Mouse (Mus musculus): ENCODE data around the gene Xrra1.
"Not testable (repeated sequence)": the region's sequence is repeated elsewhere in the genome, so short reads cannot be mapped to it uniquely, and the experiment has no call there.

Xrra1 gene

GRCm38 (mm10) chr7:99858813-99859585, at the start of gene Xrra1:
Gene Xrra1 (plus strand): TSS chr7:99859116.
- peak; percentile 98 for DNase-seq (ENCODE audit: low read depth, low spot score)

- no peak for DNase-seq (ENCODE audit: low read depth, low spot score)
Observed at GRCm38 (mm10) chr7:99810814-99811213, 48.1 kb upstream of the Xrra1 start.

- DNase-seq (ENCODE audit: low read depth, low spot score), result no peak
Observed at GRCm38 (mm10) chr7:99811661-99812060, 47.3 kb upstream of the Xrra1 start.

GRCm38 (mm10) chr7:99813394-99813793, 45.5 kb upstream of the Xrra1 start:
- no peak for DNase-seq (ENCODE audit: low read depth, low spot score)

GRCm38 (mm10) chr7:99818181-99818725, 40.7 kb upstream of the Xrra1 start:
- DNase-seq (ENCODE audit: low read depth, low spot score), result not testable (repeated sequence)

- DNase-seq (ENCODE audit: low read depth, low spot score), result no peak
Observed at GRCm38 (mm10) chr7:99821953-99822352, 37.0 kb upstream of the Xrra1 start.

GRCm38 (mm10) chr7:99822426-99822825, 36.5 kb upstream of the Xrra1 start:
- DNase-seq (ENCODE audit: low read depth, low spot score), result no peak

- DNase-seq (ENCODE audit: low read depth, low spot score), result no peak
Observed at GRCm38 (mm10) chr7:99823045-99823663, 35.8 kb upstream of the Xrra1 start.

GRCm38 (mm10) chr7:99824649-99825483, 34.0 kb upstream of the Xrra1 start:
- no peak for DNase-seq (ENCODE audit: low read depth, low spot score)

- DNase-seq (ENCODE audit: low read depth, low spot score), result no peak
Observed at GRCm38 (mm10) chr7:99825511-99825910, 33.4 kb upstream of the Xrra1 start.

- DNase-seq (ENCODE audit: low read depth, low spot score), result no peak
Observed at GRCm38 (mm10) chr7:99826096-99826495, 32.8 kb upstream of the Xrra1 start.

GRCm38 (mm10) chr7:99828083-99828570, 30.8 kb upstream of the Xrra1 start, which contains the start of gene Neu3:
Gene Neu3 (minus strand): TSS chr7:99828417.
- peak; percentile 89 for DNase-seq (ENCODE audit: low read depth, low spot score)

- no peak for DNase-seq (ENCODE audit: low read depth, low spot score)
Observed at GRCm38 (mm10) chr7:99833115-99833845, 25.6 kb upstream of the Xrra1 start.

- no peak for DNase-seq (ENCODE audit: low read depth, low spot score)
Observed at GRCm38 (mm10) chr7:99833846-99834222, 25.1 kb upstream of the Xrra1 start.

GRCm38 (mm10) chr7:99834314-99834853, 24.5 kb upstream of the Xrra1 start:
- DNase-seq (ENCODE audit: low read depth, low spot score), result no peak

GRCm38 (mm10) chr7:99836781-99837180, 22.1 kb upstream of the Xrra1 start:
- DNase-seq (ENCODE audit: low read depth, low spot score), result no peak

- no peak for DNase-seq (ENCODE audit: low read depth, low spot score)
Observed at GRCm38 (mm10) chr7:99837358-99838071, 21.4 kb upstream of the Xrra1 start.

- DNase-seq (ENCODE audit: low read depth, low spot score), result no peak
Observed at GRCm38 (mm10) chr7:99838241-99838640, 20.7 kb upstream of the Xrra1 start.

GRCm38 (mm10) chr7:99845533-99846236, 13.2 kb upstream of the Xrra1 start:
- no peak for DNase-seq (ENCODE audit: low read depth, low spot score)
